Mouse (Mus musculus) midbrain, embryonic 10.5 days (tissue): ENCODE data around the gene Lpar3. TPM values are rescaled to one million over a fixed set of nuclear protein-coding genes. Genes with fewer than 3 reads are reported as not detected.

Source experiments
- DNase-seq: peaks from one replicate; pipeline ENCODE4 v3.0.0-alpha.2; 2017; ENCODE audit warnings: low spot score
- H3K27ac ChIP-seq: fragments of 300-500 bp; sonication (generic); replicated peaks from 2 replicates; pipeline ENCODE4 v1.5.1; 2016; ENCODE audit warnings: mild to moderate bottlenecking
- H3K27me3 ChIP-seq: fragments of 300-500 bp; sonication (generic); 2 replicates; pipeline ENCODE4 v1.6.1; 2016; ENCODE audit warnings: low read depth, mild to moderate bottlenecking; ENCODE audit not compliant: poor library complexity, severe bottlenecking
- H3K36me3 ChIP-seq: fragments of 300-500 bp; sonication (generic); 2 replicates; pipeline ENCODE4 v1.6.1; 2016; ENCODE audit warnings: mild to moderate bottlenecking, moderate library complexity
- H3K4me1 ChIP-seq: fragments of 300-500 bp; sonication (generic); 2 replicates; pipeline ENCODE4 v1.6.1; 2016
- H3K4me3 ChIP-seq: fragments of 300-500 bp; sonication (generic); 2 replicates; pipeline ENCODE4 v1.5.1; 2016; ENCODE audit warnings: mild to moderate bottlenecking, moderate library complexity
- H3K9me3 ChIP-seq: fragments of 300-500 bp; sonication (generic); replicated peaks from 2 replicates; pipeline ENCODE4 v1.6.1; 2016; ENCODE audit warnings: mild to moderate bottlenecking
- WGBS: fragments of 180-500 bp; shearing (Covaris S2); methylation state at CpG from one replicate; pipeline ENCODE4 v1.1.7; 2016; 5-methylcytosine and 5-hydroxymethylcytosine counted together
- polyA plus RNA-seq: library from polyadenylated mRNA; unstranded; fragments of >200 nt; fragmentation: Nextera tagmentation; extraction: Ambion mirVana; gene quantifications from 2 replicates; pipeline ENCODE4 v1.2.1, GENCODE M21; 2016

Lpar3 gene
- polyA plus RNA-seq, result 0.46 and 0.47 TPM in 2 replicates

- H3K27me3 ChIP-seq, result peaks cover 62% of the 10 kb centered on the region
Observed at GRCm38 (mm10) chr3:146220776-146221486, at the start of gene Lpar3. Gene Lpar3 (plus strand): TSS chr3:146220963.

GRCm38 (mm10) chr3:146173030-146173429, 47.7 kb upstream of the Lpar3 start:
- no peaks in the 10 kb centered on the region for H3K9me3 ChIP-seq
- H3K4me3 ChIP-seq, result no peak overlapping the region
- peaks cover under 1% of the 10 kb centered on the region; the same call in 1 of the 2 replicates for H3K4me1 ChIP-seq
- H3K27me3 ChIP-seq, result no peaks in the 10 kb centered on the region
- no peak overlapping the region for H3K27ac ChIP-seq
- no peaks in the 10 kb centered on the region for H3K36me3 ChIP-seq
- WGBS, result 75% methylated on average over 5 of the region's 5 CpGs
- no peak for DNase-seq

More at GRCm38 (mm10) chr3:146220776-146221486, at the start of gene Lpar3:
- Histone ChIP-seq H3K27ac (peak within 1 kb of the TSS; percentile 70), H3K36me3 (no peaks in the 10 kb centered on the region), H3K4me3 (peak within 1 kb of the TSS; percentile 68), H3K4me1 (peaks cover 12% of the 10 kb centered on the region), H3K9me3 (no peaks in the 10 kb centered on the region)
- WGBS, result under 1% methylated on average over 73 of the region's 73 CpGs
- peak; percentile 84 for DNase-seq

DNA sequence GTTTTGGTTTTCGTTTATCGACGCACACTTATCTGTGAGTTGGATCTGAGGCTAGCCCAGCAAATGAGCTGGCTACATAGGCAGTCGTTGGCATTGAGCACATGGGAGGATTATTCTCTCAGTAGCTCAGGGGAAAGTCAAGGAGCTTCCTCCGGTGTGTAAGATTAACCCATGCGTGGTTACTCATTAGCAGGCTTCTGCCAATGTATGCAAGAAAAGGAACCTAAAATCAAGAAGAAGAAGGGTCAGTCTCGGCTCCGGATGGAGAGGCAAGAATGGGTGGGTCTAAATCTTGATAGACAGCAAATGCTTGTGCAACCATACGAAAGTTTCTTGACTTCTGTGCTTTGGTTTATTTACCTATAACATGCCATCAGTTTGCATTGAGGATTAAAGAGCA, 46.5 kb upstream of the Lpar3 start:
- Histone ChIP-seq H3K27me3 (no peaks in the 10 kb centered on the region), H3K4me1 (peaks cover 3% of the 10 kb centered on the region; the same call in 1 of the 2 replicates), H3K4me3 (no peak overlapping the region), H3K27ac (no peak overlapping the region), H3K36me3 (no peaks in the 10 kb centered on the region), H3K9me3 (no peaks in the 10 kb centered on the region)
- 93% methylated on average over 9 of the region's 9 CpGs for WGBS
- DNase-seq, result no peak

- H3K4me1 ChIP-seq, result peaks cover 3% of the 10 kb centered on the region; the same call in 1 of the 2 replicates
- WGBS, result 88% methylated on average over 7 of the region's 7 CpGs
- no peak for DNase-seq
- peaks cover 4% of the 10 kb centered on the region; the same call in 1 of the 2 replicates for H3K27me3 ChIP-seq
- H3K27ac ChIP-seq, result no peak overlapping the region
- H3K9me3 ChIP-seq, result no peaks in the 10 kb centered on the region
- no peaks in the 10 kb centered on the region for H3K36me3 ChIP-seq
- no peak overlapping the region for H3K4me3 ChIP-seq
Observed at GRCm38 (mm10) chr3:146177295-146177694, 43.5 kb upstream of the Lpar3 start.

- Histone ChIP-seq H3K36me3 (no peaks in the 10 kb centered on the region), H3K9me3 (no peaks in the 10 kb centered on the region), H3K27me3 (peaks cover 11% of the 10 kb centered on the region; the same call in 1 of the 2 replicates), H3K4me1 (peaks cover 3% of the 10 kb centered on the region; the same call in 1 of the 2 replicates), H3K4me3 (peak overlapping the region; percentile 48), H3K27ac (peak overlapping the region; percentile 69)
- peak; percentile 81 for DNase-seq
- 8% methylated on average over 16 of the region's 16 CpGs for WGBS
Observed at GRCm38 (mm10) chr3:146177748-146178582, 42.8 kb upstream of the Lpar3 start.

- Histone ChIP-seq H3K9me3 (no peaks in the 10 kb centered on the region), H3K4me3 (no peak overlapping the region), H3K27ac (no peak overlapping the region), H3K27me3 (peaks cover 27% of the 10 kb centered on the region), H3K4me1 (peaks cover 10% of the 10 kb centered on the region), H3K36me3 (no peaks in the 10 kb centered on the region)
- 45% methylated on average over 2 of the region's 2 CpGs for WGBS
- DNase-seq, result no peak
Observed at GRCm38 (mm10) chr3:146180341-146180740, 40.4 kb upstream of the Lpar3 start.

GRCm38 (mm10) chr3:146180986-146181385, 39.8 kb upstream of the Lpar3 start:
- peak; percentile 57 for DNase-seq
- no peaks in the 10 kb centered on the region for H3K36me3 ChIP-seq
- WGBS, result 37% methylated on average over 3 of the region's 3 CpGs
- H3K9me3 ChIP-seq, result no peaks in the 10 kb centered on the region
- peaks cover 14% of the 10 kb centered on the region for H3K4me1 ChIP-seq
- H3K27ac ChIP-seq, result no peak overlapping the region
- H3K4me3 ChIP-seq, result no peak overlapping the region
- peaks cover 27% of the 10 kb centered on the region for H3K27me3 ChIP-seq

DNA sequence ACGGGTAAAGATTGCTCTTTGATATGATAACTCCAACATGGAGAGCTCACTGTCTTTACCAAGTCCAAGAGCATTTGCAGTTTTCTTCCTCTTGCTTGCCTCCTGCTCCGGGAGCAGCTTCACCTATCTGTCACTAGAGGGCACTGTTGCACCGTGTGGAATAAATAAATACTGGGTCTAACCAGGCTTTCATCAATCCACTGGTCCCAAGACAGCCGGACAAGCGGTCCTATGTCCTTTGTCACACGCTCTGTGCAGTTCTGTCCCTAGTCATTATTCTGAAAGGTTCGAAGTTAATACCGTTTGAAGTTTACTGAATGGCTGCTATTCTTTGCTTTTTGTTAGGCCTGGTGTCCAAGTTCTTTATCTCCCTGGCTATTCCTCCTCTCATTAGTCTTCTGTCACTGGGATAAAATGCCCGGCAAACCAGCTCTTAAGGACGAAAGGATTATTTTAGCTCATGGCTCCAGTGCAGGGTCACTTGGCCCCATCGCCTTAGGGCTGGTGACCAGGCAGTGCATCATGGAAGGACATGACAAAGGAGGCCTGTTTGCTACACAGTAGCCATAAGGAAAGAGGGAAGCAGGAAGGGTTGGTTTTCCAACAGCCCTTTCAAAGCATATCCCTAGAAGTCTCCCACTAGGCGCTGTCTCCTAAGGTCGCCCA, 35.6 kb upstream of the Lpar3 start:
- WGBS, result 25% methylated on average over 13 of the region's 13 CpGs
- H3K36me3 ChIP-seq, result no peaks in the 10 kb centered on the region
- peaks cover 27% of the 10 kb centered on the region for H3K27me3 ChIP-seq
- peak overlapping the region; percentile 63 for H3K27ac ChIP-seq
- H3K4me3 ChIP-seq, result no peak overlapping the region
- DNase-seq, result peak; percentile 70
- peaks cover 17% of the 10 kb centered on the region for H3K4me1 ChIP-seq
- no peaks in the 10 kb centered on the region for H3K9me3 ChIP-seq

- Histone ChIP-seq H3K4me3 (no peak overlapping the region), H3K9me3 (no peaks in the 10 kb centered on the region), H3K4me1 (peaks cover 17% of the 10 kb centered on the region), H3K36me3 (no peaks in the 10 kb centered on the region), H3K27me3 (peaks cover 27% of the 10 kb centered on the region), H3K27ac (no peak overlapping the region)
- no peak for DNase-seq
- WGBS, result 93% methylated on average over 10 of the region's 10 CpGs
Observed at GRCm38 (mm10) chr3:146186033-146186432, 34.7 kb upstream of the Lpar3 start.

GRCm38 (mm10) chr3:146189933-146190332, 30.8 kb upstream of the Lpar3 start:
- H3K27me3 ChIP-seq, result no peaks in the 10 kb centered on the region
- DNase-seq, result no peak
- no peaks in the 10 kb centered on the region for H3K36me3 ChIP-seq
- H3K4me1 ChIP-seq, result peaks cover 12% of the 10 kb centered on the region
- 72% methylated on average over 10 of the region's 10 CpGs for WGBS
- no peak overlapping the region; the same call in 1 of the 2 replicates for H3K27ac ChIP-seq
- H3K9me3 ChIP-seq, result no peaks in the 10 kb centered on the region
- no peak overlapping the region for H3K4me3 ChIP-seq

DNA sequence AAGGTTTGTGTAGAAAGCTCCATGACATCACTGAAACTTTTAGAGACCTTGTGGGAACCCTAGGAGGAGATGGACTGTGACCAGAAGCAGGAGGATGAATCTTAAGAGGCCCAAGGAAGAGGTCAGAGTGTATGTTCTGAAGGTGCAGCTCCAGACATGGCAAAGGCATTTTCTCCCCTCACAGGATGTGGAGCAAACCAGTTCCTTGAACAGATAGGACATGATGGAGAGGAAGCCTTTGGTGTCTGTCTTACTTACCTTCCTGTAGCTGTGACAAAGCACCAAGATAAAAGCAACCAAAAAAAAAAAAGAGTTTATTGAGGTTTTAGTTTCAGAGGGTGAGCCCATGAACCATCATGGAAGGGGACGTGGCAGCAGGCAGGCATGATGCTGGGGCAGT, 28.3 kb upstream of the Lpar3 start:
- Histone ChIP-seq H3K36me3 (no peaks in the 10 kb centered on the region), H3K4me3 (no peak overlapping the region)
- 95% methylated on average over 1 of the region's 1 CpGs for WGBS

DNA sequence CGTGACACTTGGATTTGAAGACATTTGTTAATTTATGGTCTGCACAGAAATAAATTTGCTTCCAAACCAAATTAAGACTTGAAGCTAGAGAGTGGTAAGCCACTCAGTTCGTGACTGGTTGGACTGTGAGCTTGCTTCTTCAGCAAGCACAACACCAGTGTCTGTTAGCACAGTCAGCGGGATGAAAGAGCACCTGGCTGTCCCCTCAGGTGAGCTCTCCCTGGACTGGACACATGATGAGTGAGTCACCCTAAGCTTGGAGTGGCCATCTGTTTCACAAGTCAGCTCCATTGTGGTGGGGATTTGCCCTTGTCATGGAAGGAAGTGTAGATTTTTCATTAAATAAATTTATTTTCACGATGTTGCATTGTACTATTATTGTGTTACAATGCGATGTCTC, 25.6 kb upstream of the Lpar3 start:
- Histone ChIP-seq H3K27ac (no peak overlapping the region), H3K36me3 (no peaks in the 10 kb centered on the region), H3K4me1 (peaks cover 17% of the 10 kb centered on the region), H3K9me3 (no peaks in the 10 kb centered on the region), H3K4me3 (no peak overlapping the region), H3K27me3 (no peaks in the 10 kb centered on the region)
- WGBS, result 90% methylated on average over 5 of the region's 5 CpGs
- no peak for DNase-seq

More for the DNA sequence above, 28.3 kb upstream of the Lpar3 start:
- no peak for DNase-seq
- Histone ChIP-seq H3K27ac (no peak overlapping the region), H3K9me3 (no peaks in the 10 kb centered on the region), H3K27me3 (no peaks in the 10 kb centered on the region), H3K4me1 (peaks cover 17% of the 10 kb centered on the region)
